Mouse (Mus musculus) kidney, embryonic 14.5 days (tissue): ENCODE measurements around the gene Hes3. TPM values are rescaled to one million over a fixed set of nuclear protein-coding genes. Genes with fewer than 3 reads are reported as not detected.

Experiments used
- ATAC-seq: fragments of 200-750 bp; cut with Nextera tagmentation; 2 replicates; pipeline ENCODE4 v1.8.0; 2017; ENCODE audit warnings: moderate number of reproducible peaks, mild to moderate bottlenecking, moderate TSS enrichment, moderate library complexity; ENCODE audit not compliant: low FRiP score, low TSS enrichment
- H3K27ac ChIP-seq: fragments of 300-500 bp; sonication (generic); 2 replicates; pipeline ENCODE4 v1.5.1; 2014; ENCODE audit warnings: low read depth, mild to moderate bottlenecking, low read length, moderate library complexity, mixed read lengths
- H3K27me3 ChIP-seq: fragments of 300-500 bp; sonication (generic); 2 replicates; pipeline ENCODE4 v1.6.1; 2014; ENCODE audit warnings: mild to moderate bottlenecking, low read length; ENCODE audit not compliant: control insufficient read depth, insufficient read depth
- H3K36me3 ChIP-seq: fragments of 300-500 bp; sonication (generic); 2 replicates; pipeline ENCODE4 v1.6.1; 2014; ENCODE audit warnings: low read length, mixed read lengths; ENCODE audit not compliant: control insufficient read depth, insufficient read depth
- H3K4me1 ChIP-seq: fragments of 300-500 bp; sonication (generic); 2 replicates; pipeline ENCODE4 v1.6.1; 2014; ENCODE audit warnings: low read length, mixed read lengths; ENCODE audit not compliant: control insufficient read depth, insufficient read depth
- H3K4me2 ChIP-seq: fragments of 300-500 bp; sonication (generic); replicated peaks from 2 replicates; pipeline ENCODE4 v1.6.1; 2014; ENCODE audit warnings: low read depth, mild to moderate bottlenecking, low read length
- H3K4me3 ChIP-seq: fragments of 300-500 bp; sonication (generic); 2 replicates; pipeline ENCODE4 v1.5.1; 2014; ENCODE audit warnings: mild to moderate bottlenecking, low read length
- H3K9ac ChIP-seq: fragments of 300-500 bp; sonication (generic); 2 replicates; pipeline ENCODE4 v1.6.1; 2014; ENCODE audit warnings: low read depth, mild to moderate bottlenecking, low read length, moderate library complexity
- H3K9me3 ChIP-seq: fragments of 300-500 bp; sonication (generic); 2 replicates; pipeline ENCODE4 v1.6.1; 2016; ENCODE audit warnings: low read length; ENCODE audit not compliant: control insufficient read depth
- WGBS: fragments of 180-500 bp; shearing (Covaris S2); extraction: QIAGEN DNeasy Blood & Tissue Kit; methylation state at CpG from one replicate; pipeline ENCODE4 v1.1.7; 2014; 5-methylcytosine and 5-hydroxymethylcytosine counted together
- polyA plus RNA-seq: library from polyadenylated mRNA; unstranded; fragments of >200 nt; fragmentation: Nextera tagmentation; extraction: Ambion mirVana; gene quantifications from 2 replicates; pipeline ENCODE4 v1.2.1, GENCODE M21; 2014

The Hes3 gene
- polyA plus RNA-seq, 1 experiment from 2014 or later, result not detected

GRCm38 (mm10) chr4:152243969-152244368, 47.5 kb downstream of the Hes3 start:
- Histone ChIP-seq H3K4me2 (no peak overlapping the region), H3K27me3 (no peaks in the 10 kb centered on the region), H3K9ac (no peak overlapping the region), H3K4me3 (no peak overlapping the region), H3K9me3 (no peaks in the 10 kb centered on the region), H3K4me1 (no peaks in the 10 kb centered on the region), H3K36me3 (no peaks in the 10 kb centered on the region; the same call in 1 of the 2 replicates), H3K27ac (no peak overlapping the region)
- ATAC-seq, result no peak
- WGBS, result 92% methylated on average over 8 of the region's 8 CpGs

- 87% methylated on average over 9 of the region's 9 CpGs for WGBS
- Histone ChIP-seq H3K27me3 (no peaks in the 10 kb centered on the region), H3K9me3 (no peaks in the 10 kb centered on the region), H3K27ac (no peak overlapping the region), H3K36me3 (no peaks in the 10 kb centered on the region; the same call in 1 of the 2 replicates), H3K4me3 (no peak overlapping the region), H3K4me1 (no peaks in the 10 kb centered on the region), H3K9ac (no peak overlapping the region), H3K4me2 (no peak overlapping the region)
- ATAC-seq, result no peak
These were observed 48.1 kb downstream of the Hes3 start for GRCm38 (mm10) chr4:152243241-152243891.

GRCm38 (mm10) chr4:152239974-152240373, 51.5 kb downstream of the Hes3 start:
- ATAC-seq, result no peak
- no peaks in the 10 kb centered on the region for H3K27me3 ChIP-seq
- no peaks in the 10 kb centered on the region; the same call in 1 of the 2 replicates for H3K36me3 ChIP-seq
- no peak overlapping the region for H3K4me2 ChIP-seq
- no peak overlapping the region for H3K9ac ChIP-seq
- no peak overlapping the region for H3K4me3 ChIP-seq
- no peaks in the 10 kb centered on the region for H3K4me1 ChIP-seq
- 80% methylated on average over 4 of the region's 4 CpGs for WGBS
- no peak overlapping the region for H3K27ac ChIP-seq
- no peaks in the 10 kb centered on the region for H3K9me3 ChIP-seq

Other genes with a start within 250 kb of the Hes3 start
- 10.4 and 16.1 TPM in 2 replicates for gene Plekhg5, start 219.2 kb downstream of the Hes3 start, polyA plus RNA-seq
- gene Tnfrsf25, start 175.7 kb downstream of the Hes3 start, polyA plus RNA-seq, result 0.57 and 1.9 TPM in 2 replicates
- gene Espn, start 139.3 kb downstream of the Hes3 start, polyA plus RNA-seq, result 36.1 and 36.3 TPM in 2 replicates
- not detected in 2 replicates for gene Hes2, start 132.8 kb downstream of the Hes3 start, polyA plus RNA-seq
- gene Acot7, start 113.5 kb downstream of the Hes3 start, polyA plus RNA-seq, result 46.6 and 64.4 TPM in 2 replicates
- gene Gpr153, start 17.4 kb downstream of the Hes3 start, polyA plus RNA-seq, result 7.5 and 9.1 TPM in 2 replicates
- gene Icmt, start 5.6 kb upstream of the Hes3 start, polyA plus RNA-seq, result 14.7 and 28.1 TPM in 2 replicates
- 1.1 TPM in 2 replicates for gene Rnf207, start 27.3 kb upstream of the Hes3 start, polyA plus RNA-seq
- 475 and 692 TPM in 2 replicates for gene Rpl22, start 34.1 kb upstream of the Hes3 start, polyA plus RNA-seq
- 0.03 and 0.04 TPM in 2 replicates for gene Chd5, start 47.0 kb upstream of the Hes3 start, polyA plus RNA-seq
- 3.3 and 3.7 TPM in 2 replicates for gene Nphp4, start 185.0 kb upstream of the Hes3 start, polyA plus RNA-seq
- gene Kcnab2, start 186.2 kb upstream of the Hes3 start, polyA plus RNA-seq, result 3.4 and 5.3 TPM in 2 replicates